Mouse (Mus musculus): ENCODE measurements around the gene Cdcp2.

Cdcp2 gene

GRCm38 (mm10) chr4:107117741-107118385, 21.2 kb downstream of the Cdcp2 start:
- no peaks in the 10 kb centered on the region for H3K4me1 ChIP-seq (replicated peaks; ENCODE audit: low read depth, low read length)
- TF ChIP-seq CTCF (conservative IDR thresholded peaks at IDR 0.05; ENCODE audit: low read length) = no peak
- TF ChIP-seq NANOG (IDR thresholded peaks at IDR 0.05; ENCODE audit: borderline replicate concordance, low read length) = no peak
- no peak for TF ChIP-seq POU5F1 (IDR thresholded peaks at IDR 0.05; ENCODE audit: borderline replicate concordance, low read length)
- no peaks in the 10 kb centered on the region for H3K9me3 ChIP-seq (ENCODE audit: low read length)
- 0 out of 2 replicates have a peak, but pooled peaks cover 3% of the 10 kb centered on the region for H3K27me3 ChIP-seq (ENCODE audit: insufficient read depth, low read length)
- no peak overlapping the region for H3K4me3 ChIP-seq (replicated peaks; ENCODE audit: low read length)
- no peaks in the 10 kb centered on the region for H3K36me3 ChIP-seq (ENCODE audit: insufficient read depth, low read length)

DNA sequence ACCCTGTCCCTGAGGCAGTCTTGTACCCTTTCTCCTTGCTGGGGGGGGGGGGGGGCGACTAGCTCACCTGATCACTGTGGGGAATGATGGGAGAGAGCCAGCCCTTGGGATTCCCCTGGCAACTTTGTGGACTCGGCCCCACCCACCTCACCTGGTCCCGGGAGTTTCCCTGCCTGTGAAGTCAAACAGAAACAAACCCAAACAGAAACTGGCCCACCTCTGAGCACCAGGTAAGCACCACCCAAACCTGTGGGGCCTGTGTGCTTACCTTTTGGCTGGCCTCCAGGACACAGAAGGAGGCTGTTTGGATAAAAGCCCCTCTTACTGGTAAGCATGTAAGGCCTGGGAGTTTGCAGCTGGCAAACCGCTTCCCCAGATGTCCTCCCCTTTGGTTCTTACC, 22.4 kb downstream of the Cdcp2 start:
- Histone ChIP-seq H3K9me3 (ENCODE audit: low read length) (no peaks in the 10 kb centered on the region), H3K27me3 (ENCODE audit: insufficient read depth, low read length) (no peaks in the 10 kb centered on the region), H3K4me3 (replicated peaks; ENCODE audit: low read length) (no peak overlapping the region), H3K36me3 (ENCODE audit: insufficient read depth, low read length) (no peaks in the 10 kb centered on the region), H3K4me1 (replicated peaks; ENCODE audit: low read depth, low read length) (0 out of 2 replicates have a peak, but pooled peaks cover 3% of the 10 kb centered on the region)
- TF ChIP-seq CTCF (conservative IDR thresholded peaks at IDR 0.05; ENCODE audit: low read length) (no peak), POU5F1 (IDR thresholded peaks at IDR 0.05; ENCODE audit: borderline replicate concordance, low read length) (no peak), NANOG (IDR thresholded peaks at IDR 0.05; ENCODE audit: borderline replicate concordance, low read length) (no peak)

DNA sequence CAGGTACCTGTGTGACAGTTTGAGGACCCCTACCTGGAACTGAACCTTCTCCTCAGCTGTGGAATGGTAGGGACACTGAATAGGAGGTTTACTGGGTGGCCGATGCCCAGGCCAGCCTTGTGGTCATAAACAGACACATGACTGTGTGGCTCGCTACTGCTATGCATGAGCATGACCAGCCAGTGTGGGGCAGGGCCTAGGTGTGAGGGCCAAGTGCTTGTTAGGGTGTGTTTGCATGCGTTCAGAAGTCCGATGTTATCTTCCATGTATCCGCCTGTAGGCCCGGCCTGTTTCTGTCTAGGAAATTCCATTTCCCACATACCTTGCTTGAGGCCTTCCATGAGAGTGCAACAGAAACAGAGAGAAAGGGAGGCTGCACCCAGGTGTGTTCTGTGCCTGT, 24.0 kb downstream of the Cdcp2 start:
- Histone ChIP-seq H3K4me3 (replicated peaks; ENCODE audit: low read length) (no peak overlapping the region), H3K27me3 (ENCODE audit: insufficient read depth, low read length) (0 out of 2 replicates have a peak, but pooled peaks cover under 1% of the 10 kb centered on the region), H3K36me3 (ENCODE audit: insufficient read depth, low read length) (no peaks in the 10 kb centered on the region), H3K9me3 (ENCODE audit: low read length) (no peaks in the 10 kb centered on the region), H3K4me1 (replicated peaks; ENCODE audit: low read depth, low read length) (0 out of 2 replicates have a peak, but pooled peaks cover 3% of the 10 kb centered on the region)
- no peak for TF ChIP-seq CTCF (conservative IDR thresholded peaks at IDR 0.05; ENCODE audit: low read length)
- no peak for TF ChIP-seq NANOG (IDR thresholded peaks at IDR 0.05; ENCODE audit: borderline replicate concordance, low read length)
- no peak for TF ChIP-seq POU5F1 (IDR thresholded peaks at IDR 0.05; ENCODE audit: borderline replicate concordance, low read length)

- H3K27me3 ChIP-seq (ENCODE audit: insufficient read depth, low read length) = peaks cover 7% of the 10 kb centered on the region; the same call in 1 of the 2 replicates
- H3K36me3 ChIP-seq (ENCODE audit: insufficient read depth, low read length) = no peaks in the 10 kb centered on the region
- 0 out of 2 replicates have a peak, but pooled peaks cover 3% of the 10 kb centered on the region for H3K4me1 ChIP-seq (replicated peaks; ENCODE audit: low read depth, low read length)
- TF ChIP-seq NANOG (IDR thresholded peaks at IDR 0.05; ENCODE audit: borderline replicate concordance, low read length) (no peak), POU5F1 (IDR thresholded peaks at IDR 0.05; ENCODE audit: borderline replicate concordance, low read length) (no peak), CTCF (conservative IDR thresholded peaks at IDR 0.05; ENCODE audit: low read length) (no peak)
- H3K4me3 ChIP-seq (replicated peaks; ENCODE audit: low read length) = no peak overlapping the region
- H3K9me3 ChIP-seq (ENCODE audit: low read length) = no peaks in the 10 kb centered on the region
These were observed 24.7 kb downstream of the Cdcp2 start for GRCm38 (mm10) chr4:107121165-107121943.

DNA sequence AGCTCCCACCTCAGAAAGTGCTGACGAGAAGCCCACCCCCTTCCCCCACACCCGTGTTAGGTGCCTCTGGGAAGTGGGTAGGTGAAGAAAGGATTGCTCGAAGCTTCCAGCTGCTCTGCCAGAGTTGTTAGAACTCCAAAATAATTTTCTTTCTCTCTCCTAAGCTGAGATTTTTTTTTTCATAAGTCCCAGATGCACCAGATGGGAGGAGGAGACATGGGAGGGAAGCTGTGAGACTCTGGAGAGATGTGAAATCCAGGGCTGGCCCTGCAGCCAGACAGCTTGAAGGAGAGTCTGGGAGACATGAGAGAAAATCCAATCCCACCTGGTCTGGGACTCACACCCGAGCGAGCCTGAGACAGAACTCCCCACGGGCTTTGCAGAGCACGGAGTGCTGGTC, 27.7 kb downstream of the Cdcp2 start:
- Histone ChIP-seq H3K4me3 (replicated peaks; ENCODE audit: low read length) (no peak overlapping the region), H3K9me3 (ENCODE audit: low read length) (no peaks in the 10 kb centered on the region), H3K36me3 (ENCODE audit: insufficient read depth, low read length) (no peaks in the 10 kb centered on the region), H3K4me1 (replicated peaks; ENCODE audit: low read depth, low read length) (peaks cover 19% of the 10 kb centered on the region), H3K27me3 (ENCODE audit: insufficient read depth, low read length) (peaks cover 13% of the 10 kb centered on the region)
- no peak for TF ChIP-seq POU5F1 (IDR thresholded peaks at IDR 0.05; ENCODE audit: borderline replicate concordance, low read length)
- no peak for TF ChIP-seq NANOG (IDR thresholded peaks at IDR 0.05; ENCODE audit: borderline replicate concordance, low read length)
- TF ChIP-seq CTCF (conservative IDR thresholded peaks at IDR 0.05; ENCODE audit: low read length) = no peak

DNA sequence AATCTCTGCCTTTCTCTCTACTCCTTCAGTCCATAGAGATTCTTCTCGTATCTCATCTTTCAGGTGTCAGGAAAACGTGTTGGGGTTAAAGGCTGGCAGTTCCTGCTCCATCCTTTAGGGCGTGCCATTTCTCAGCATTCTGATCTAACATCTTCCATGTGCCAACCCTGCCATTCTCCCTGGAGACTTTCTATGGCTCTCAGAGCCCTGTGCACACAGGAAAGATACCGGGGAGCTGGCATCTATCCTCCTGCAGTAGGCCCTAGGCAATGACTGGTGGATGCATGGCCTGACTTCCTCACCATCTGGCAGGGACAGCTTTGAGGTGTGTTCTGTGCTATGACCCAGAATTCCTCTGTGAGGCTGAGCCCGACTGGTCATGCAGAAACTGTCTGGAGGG, 28.4 kb downstream of the Cdcp2 start:
- H3K4me3 ChIP-seq (replicated peaks; ENCODE audit: low read length) = no peak overlapping the region
- H3K4me1 ChIP-seq (replicated peaks; ENCODE audit: low read depth, low read length) = peaks cover 27% of the 10 kb centered on the region
- H3K36me3 ChIP-seq (ENCODE audit: insufficient read depth, low read length) = no peaks in the 10 kb centered on the region
- peaks cover 13% of the 10 kb centered on the region for H3K27me3 ChIP-seq (ENCODE audit: insufficient read depth, low read length)
- H3K9me3 ChIP-seq (ENCODE audit: low read length) = no peaks in the 10 kb centered on the region
- TF ChIP-seq NANOG (IDR thresholded peaks at IDR 0.05; ENCODE audit: borderline replicate concordance, low read length) (no peak), CTCF (conservative IDR thresholded peaks at IDR 0.05; ENCODE audit: low read length) (no peak), POU5F1 (IDR thresholded peaks at IDR 0.05; ENCODE audit: borderline replicate concordance, low read length) (no peak)

GRCm38 (mm10) chr4:107126389-107126788, 29.7 kb downstream of the Cdcp2 start:
- peaks cover 13% of the 10 kb centered on the region for H3K27me3 ChIP-seq (ENCODE audit: insufficient read depth, low read length)
- peaks cover 37% of the 10 kb centered on the region for H3K4me1 ChIP-seq (replicated peaks; ENCODE audit: low read depth, low read length)
- H3K9me3 ChIP-seq (ENCODE audit: low read length) = no peaks in the 10 kb centered on the region
- H3K36me3 ChIP-seq (ENCODE audit: insufficient read depth, low read length) = no peaks in the 10 kb centered on the region
- no peak for TF ChIP-seq CTCF (conservative IDR thresholded peaks at IDR 0.05; ENCODE audit: low read length)
- TF ChIP-seq NANOG (IDR thresholded peaks at IDR 0.05; ENCODE audit: borderline replicate concordance, low read length) = no peak
- TF ChIP-seq POU5F1 (IDR thresholded peaks at IDR 0.05; ENCODE audit: borderline replicate concordance, low read length) = no peak
- no peak overlapping the region for H3K4me3 ChIP-seq (replicated peaks; ENCODE audit: low read length)

- H3K9me3 ChIP-seq (ENCODE audit: low read length) = no peaks in the 10 kb centered on the region
- peaks cover 13% of the 10 kb centered on the region for H3K27me3 ChIP-seq (ENCODE audit: insufficient read depth, low read length)
- no peaks in the 10 kb centered on the region for H3K36me3 ChIP-seq (ENCODE audit: insufficient read depth, low read length)
- H3K4me1 ChIP-seq (replicated peaks; ENCODE audit: low read depth, low read length) = peaks cover 37% of the 10 kb centered on the region
- no peak for TF ChIP-seq POU5F1 (IDR thresholded peaks at IDR 0.05; ENCODE audit: borderline replicate concordance, low read length)
- TF ChIP-seq CTCF (conservative IDR thresholded peaks at IDR 0.05; ENCODE audit: low read length) = no peak
- TF ChIP-seq NANOG (IDR thresholded peaks at IDR 0.05; ENCODE audit: borderline replicate concordance, low read length) = no peak
- H3K4me3 ChIP-seq (replicated peaks; ENCODE audit: low read length) = no peak overlapping the region
These were observed 30.3 kb downstream of the Cdcp2 start for GRCm38 (mm10) chr4:107126891-107127524.
